Mouse (Mus musculus) neural tube, embryonic 12.5 days (tissue): ENCODE results near the gene Gm49322. TPM values are rescaled to one million over a fixed set of nuclear protein-coding genes. Genes with fewer than 3 reads are reported as not detected.
A peak's percentile ranks its signal among the peaks of the same experiment; 100 is the strongest.

ENCODE experiments used
- ATAC-seq: fragments of 200-750 bp; cut with Nextera tagmentation; 2 replicates; pipeline ENCODE4 v1.8.0; 2017; ENCODE audit warnings: low read depth, mild to moderate bottlenecking, moderate TSS enrichment, moderate library complexity; ENCODE audit not compliant: low FRiP score
- H3K27ac ChIP-seq: fragments of 300-500 bp; sonication (generic); 2 replicates; pipeline ENCODE4 v1.5.1; 2016
- H3K27me3 ChIP-seq: fragments of 300-500 bp; sonication (generic); replicated peaks from 2 replicates; pipeline ENCODE4 v1.6.1; 2016; ENCODE audit warnings: mild to moderate bottlenecking
- H3K36me3 ChIP-seq: fragments of 300-500 bp; sonication (generic); 2 replicates; pipeline ENCODE4 v1.6.1; 2016; ENCODE audit warnings: mild to moderate bottlenecking
- H3K4me1 ChIP-seq: fragments of 300-500 bp; sonication (generic); 2 replicates; pipeline ENCODE4 v1.6.1; 2016
- H3K4me2 ChIP-seq: fragments of 300-500 bp; sonication (generic); replicated peaks from 2 replicates; pipeline ENCODE4 v1.6.1; 2016; ENCODE audit warnings: mild to moderate bottlenecking
- H3K4me3 ChIP-seq: fragments of 300-500 bp; sonication (generic); 2 replicates; pipeline ENCODE4 v1.5.1; 2016
- H3K9ac ChIP-seq: fragments of 300-500 bp; sonication (generic); 2 replicates; pipeline ENCODE4 v1.6.1; 2016; ENCODE audit warnings: mild to moderate bottlenecking
- H3K9me3 ChIP-seq: fragments of 300-500 bp; sonication (generic); 2 replicates; pipeline ENCODE4 v1.6.1; 2016; ENCODE audit warnings: mild to moderate bottlenecking
- WGBS: fragments of 180-500 bp; shearing (Covaris S2); methylation state at CpG from one replicate; pipeline ENCODE4 v1.1.7; 2016; 5-methylcytosine and 5-hydroxymethylcytosine counted together
- polyA plus RNA-seq: library from polyadenylated mRNA; unstranded; fragments of >200 nt; fragmentation: Nextera tagmentation; extraction: Ambion mirVana; gene quantifications from 2 replicates; pipeline ENCODE4 v1.2.1, GENCODE M21; 2016

Gene Gm49322
- polyA plus RNA-seq, 1 experiment from 2014 or later: 6.0 TPM

DNA sequence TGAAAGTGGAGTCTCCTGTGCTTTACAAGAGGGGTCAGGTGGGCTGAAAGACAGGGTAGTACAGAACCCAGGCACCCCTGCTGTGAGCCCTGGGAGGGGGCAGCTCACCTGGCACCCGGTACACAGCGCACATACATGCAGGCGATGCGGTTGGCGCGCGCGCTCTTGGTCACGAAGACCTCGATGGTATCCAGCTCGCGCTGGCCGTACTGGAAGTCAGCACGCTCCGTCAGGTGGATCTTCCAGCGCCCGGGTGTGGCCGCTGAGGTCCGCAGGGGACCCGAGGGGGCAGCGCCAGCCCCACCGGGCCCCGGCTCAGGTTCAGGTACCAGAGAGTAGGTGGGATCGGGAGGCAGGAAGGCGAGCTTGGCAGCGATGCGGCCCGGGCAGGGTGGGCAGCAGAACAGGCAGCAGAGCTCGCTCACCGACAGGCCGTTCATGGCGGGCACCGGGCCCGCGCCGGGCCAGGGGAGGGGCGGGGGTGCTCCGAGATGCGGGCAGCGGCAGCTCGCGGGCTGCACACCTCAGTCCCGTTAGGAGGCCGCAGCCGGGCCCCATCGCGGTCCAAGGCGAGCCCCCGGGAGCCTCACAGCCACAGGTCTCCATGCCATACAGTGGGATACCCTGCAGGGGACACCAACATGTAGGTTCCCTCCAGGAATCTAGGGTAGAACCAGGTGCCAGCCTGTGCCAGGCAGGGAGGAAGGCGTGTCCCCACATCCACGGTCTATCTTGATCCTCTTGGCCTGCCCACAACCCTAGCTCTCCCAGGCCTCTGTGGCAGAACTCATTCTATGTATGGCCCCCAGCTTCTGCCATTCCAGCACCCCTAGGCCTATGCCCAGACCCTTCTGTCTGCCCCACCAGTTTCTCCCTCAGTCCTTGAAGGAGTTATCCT lies 19.2 kb upstream of the Gm49322 start:
- WGBS: 97% methylated on average over 46 of the region's 51 CpGs
- Histone ChIP-seq H3K27me3 (no peaks in the 10 kb centered on the region), H3K9me3 (no peaks in the 10 kb centered on the region), H3K4me1 (peaks cover 30% of the 10 kb centered on the region), H3K4me2 (0 out of 2 replicates have a peak overlapping the region, but pooled peaks have one; percentile 10), H3K9ac (no peak overlapping the region), H3K36me3 (peaks cover 41% of the 10 kb centered on the region), H3K27ac (no peak overlapping the region), H3K4me3 (no peak overlapping the region)
- no peak for ATAC-seq

DNA sequence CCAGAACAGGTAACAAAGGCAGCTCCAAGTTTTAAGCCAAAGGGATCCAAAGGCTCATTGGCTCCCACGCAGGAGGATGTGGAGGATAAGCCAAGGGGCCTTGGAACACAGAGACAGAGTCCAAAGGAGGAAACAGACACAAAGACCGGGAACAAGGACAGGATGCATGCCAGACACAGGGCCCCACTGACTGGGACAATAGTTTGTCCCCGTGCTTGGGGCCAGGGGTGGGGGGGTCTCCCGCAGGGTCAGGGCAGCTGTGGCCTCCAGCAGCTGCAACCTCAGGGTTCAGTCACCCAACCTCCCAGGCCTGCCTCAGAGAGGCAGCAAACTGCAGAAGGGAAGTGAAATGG lies 18.5 kb upstream of the Gm49322 start:
- Histone ChIP-seq H3K9ac (no peak overlapping the region), H3K4me1 (peaks cover 30% of the 10 kb centered on the region), H3K4me3 (no peak overlapping the region), H3K27me3 (no peaks in the 10 kb centered on the region), H3K36me3 (peaks cover 41% of the 10 kb centered on the region), H3K9me3 (no peaks in the 10 kb centered on the region), H3K4me2 (0 out of 2 replicates have a peak overlapping the region, but pooled peaks have one; percentile 10), H3K27ac (no peak overlapping the region)
- WGBS: 29% methylated on average over 4 of the region's 4 CpGs
- no peak for ATAC-seq

DNA sequence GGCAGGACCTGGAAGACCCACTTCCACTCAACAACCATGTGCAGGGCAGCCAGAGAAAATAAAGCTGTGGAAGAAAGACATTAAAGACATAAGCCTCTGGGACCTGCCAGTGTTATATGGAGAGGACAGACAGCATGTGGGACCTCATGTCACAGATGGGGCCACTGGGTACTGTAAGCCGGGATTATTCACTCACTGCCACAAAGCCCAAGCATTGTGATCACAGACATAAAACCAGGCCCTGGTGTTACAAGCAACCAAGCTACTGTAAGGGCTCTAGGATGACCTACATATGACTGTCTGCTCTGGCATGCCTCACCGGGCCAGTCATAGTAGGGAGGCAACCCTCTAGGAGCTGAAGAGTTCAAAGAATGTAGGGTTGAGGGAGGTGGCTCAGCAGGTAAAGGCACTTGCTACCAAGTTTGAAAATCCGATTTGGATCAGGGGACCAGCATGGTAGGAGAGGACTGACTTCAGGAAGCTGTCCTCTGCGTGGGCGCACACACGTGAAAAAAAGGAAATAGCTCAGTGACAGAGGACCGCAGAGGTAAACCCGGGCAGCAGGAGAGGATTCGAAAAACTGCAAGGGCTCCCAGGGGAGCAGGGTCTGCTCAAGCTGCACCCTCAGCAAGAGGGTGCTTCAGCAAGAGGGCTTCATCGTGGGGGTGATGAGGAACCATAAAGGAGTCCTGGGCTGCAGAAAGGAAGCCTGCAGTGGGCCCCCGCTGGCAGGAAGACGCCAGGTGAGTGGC lies 16.5 kb upstream of the Gm49322 start:
- peaks cover 30% of the 10 kb centered on the region for H3K4me1 ChIP-seq
- H3K4me3 ChIP-seq: peak overlapping the region; percentile 95
- no peaks in the 10 kb centered on the region for H3K27me3 ChIP-seq
- 22% methylated on average over 12 of the region's 12 CpGs for WGBS
- ATAC-seq: peak; percentile 4; the same call in 1 of the 2 replicates
- H3K9ac ChIP-seq: peak overlapping the region; percentile 92
- peaks cover 25% of the 10 kb centered on the region for H3K36me3 ChIP-seq
- no peak overlapping the region for H3K27ac ChIP-seq
- peak overlapping the region; percentile 99 for H3K4me2 ChIP-seq
- H3K9me3 ChIP-seq: no peaks in the 10 kb centered on the region

DNA sequence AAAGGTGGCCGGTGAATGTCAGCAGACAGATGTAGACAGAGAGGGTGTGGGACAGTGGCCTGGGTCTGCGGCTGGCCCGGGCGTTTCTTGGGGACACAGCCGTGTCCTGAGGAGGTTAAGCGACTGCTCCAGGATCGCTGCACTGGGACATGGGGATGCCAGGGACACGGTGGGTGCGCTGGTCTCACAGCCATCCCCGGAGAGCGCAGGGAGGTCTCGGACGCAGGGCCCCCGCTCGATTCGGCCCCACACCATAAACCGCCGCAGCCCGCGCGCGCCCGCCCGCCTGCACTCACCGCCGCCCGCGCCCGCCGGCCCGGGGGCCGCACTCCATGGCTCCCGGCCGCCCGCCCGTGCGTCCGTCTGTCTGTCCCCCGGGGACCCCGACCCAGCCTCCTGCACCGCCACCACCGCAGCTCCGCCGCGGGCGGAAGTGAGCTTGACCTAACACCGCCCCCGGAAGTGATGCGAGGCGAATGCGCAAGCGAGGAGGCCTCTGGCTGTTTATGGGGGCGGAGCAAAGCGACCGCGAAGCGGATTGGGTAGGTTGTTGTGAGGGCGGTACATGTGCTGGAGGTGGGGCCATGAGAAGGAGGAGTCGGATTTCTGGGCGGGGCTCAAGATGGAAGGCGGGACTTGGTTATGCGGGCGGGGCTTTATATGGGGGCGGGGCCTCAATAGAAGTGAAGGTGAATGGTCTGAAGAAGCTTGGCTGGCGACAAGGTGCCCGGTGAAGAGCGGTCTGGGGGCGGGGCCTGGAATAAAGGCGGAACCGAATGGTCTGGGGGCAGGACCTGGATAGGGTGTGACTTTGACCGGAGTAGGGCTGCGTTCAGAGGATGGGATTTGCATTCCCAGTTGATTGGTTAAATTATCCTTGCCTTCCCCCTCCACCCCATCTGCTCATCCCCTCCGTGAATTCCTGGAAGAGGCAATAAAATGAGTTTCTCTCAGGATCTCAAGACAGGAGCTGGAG lies 15.7 kb upstream of the Gm49322 start, which contains the start of gene Abhd17a:
TSS of gene Abhd17a (minus strand) at position 463 of the 976 bp plus-strand sequence.
- H3K27me3 ChIP-seq: no peaks in the 10 kb centered on the region
- H3K4me3 ChIP-seq: peak within 1 kb of the TSS; percentile 95
- ATAC-seq: peak; percentile 94
- H3K9ac ChIP-seq: peak within 1 kb of the TSS; percentile 92
- peaks cover 30% of the 10 kb centered on the region for H3K4me1 ChIP-seq
- H3K27ac ChIP-seq: no peak within 1 kb of the TSS
- H3K9me3 ChIP-seq: no peaks in the 10 kb centered on the region
- H3K36me3 ChIP-seq: peaks cover 17% of the 10 kb centered on the region
- WGBS: under 1% methylated on average over 73 of the region's 73 CpGs
- peak within 1 kb of the TSS; percentile 99 for H3K4me2 ChIP-seq

DNA sequence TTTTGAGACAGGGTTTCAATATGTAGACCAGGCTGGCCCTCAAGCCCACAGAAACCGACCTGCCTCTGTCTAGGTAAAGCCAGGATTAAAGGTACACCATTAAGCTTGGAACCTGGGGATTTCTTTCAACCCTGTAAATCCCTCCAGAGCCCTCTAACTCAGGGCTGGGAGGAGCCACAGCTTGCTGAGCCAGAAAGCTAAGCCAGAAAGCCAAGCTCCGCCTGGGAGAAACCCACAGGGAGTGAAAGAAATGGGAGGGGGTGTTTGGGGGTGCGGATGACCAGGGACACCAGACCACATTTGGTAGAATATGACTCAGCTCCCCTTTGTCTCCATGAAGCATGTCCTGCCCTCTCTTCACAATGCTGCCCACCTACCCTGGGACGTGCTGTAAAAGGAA lies 9.5 kb upstream of the Gm49322 start:
- Histone ChIP-seq H3K9ac (no peak overlapping the region), H3K36me3 (no peaks in the 10 kb centered on the region), H3K27me3 (no peaks in the 10 kb centered on the region), H3K27ac (no peak overlapping the region), H3K4me1 (no peaks in the 10 kb centered on the region), H3K9me3 (no peaks in the 10 kb centered on the region), H3K4me2 (no peak overlapping the region), H3K4me3 (no peak overlapping the region)
- ATAC-seq: no peak
- WGBS: 47% methylated on average over 4 of the region's 4 CpGs

DNA sequence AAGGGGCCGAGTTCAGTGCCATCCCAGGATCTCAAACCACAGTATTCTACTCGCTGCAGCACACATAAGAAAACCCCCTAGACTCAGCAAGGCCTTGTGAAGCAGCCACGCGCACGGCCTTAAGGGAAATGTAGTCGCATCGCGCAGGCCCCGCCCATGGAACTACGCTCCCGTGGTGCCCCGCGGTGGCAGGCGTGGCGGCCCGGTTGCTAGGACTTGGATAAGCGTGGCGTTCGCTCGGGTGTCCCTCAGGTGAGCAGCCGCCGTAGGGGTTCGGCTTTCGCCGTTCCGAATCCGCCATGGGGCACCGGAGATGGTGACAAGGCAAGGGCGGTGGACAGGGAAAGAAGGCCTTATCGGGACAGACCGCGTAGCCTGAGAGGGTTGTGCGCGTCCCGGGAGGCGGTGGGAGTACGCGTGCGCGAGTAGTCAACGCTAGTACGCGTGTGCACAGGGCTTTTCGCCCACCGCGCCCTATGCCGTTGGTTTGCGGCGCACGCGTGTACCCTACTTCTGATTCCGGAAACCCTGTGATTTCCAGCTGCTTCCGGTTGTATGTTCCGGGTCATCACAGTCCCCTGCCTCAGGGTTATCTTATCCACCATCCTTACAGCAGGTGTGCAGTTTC lies 3.0 kb upstream of the Gm49322 start, which contains the start of the genes Scamp4 and Adat3:
TSS of gene Scamp4 (plus strand) at position 175 of the 628 bp plus-strand sequence.
TSS of gene Adat3 (plus strand) at position 183 of the 628 bp plus-strand sequence.
- Histone ChIP-seq H3K27me3 (no peaks in the 10 kb centered on the region), H3K9me3 (no peaks in the 10 kb centered on the region), H3K27ac (peak within 1 kb of the TSS; percentile 67), H3K4me1 (peaks cover 16% of the 10 kb centered on the region), H3K36me3 (peaks cover 19% of the 10 kb centered on the region), H3K4me3 (peak within 1 kb of the TSS; percentile 71), H3K4me2 (peak within 1 kb of the TSS; percentile 90), H3K9ac (peak within 1 kb of the TSS; percentile 66)
- under 1% methylated on average over 54 of the region's 54 CpGs for WGBS
- ATAC-seq: peak; percentile 96

DNA sequence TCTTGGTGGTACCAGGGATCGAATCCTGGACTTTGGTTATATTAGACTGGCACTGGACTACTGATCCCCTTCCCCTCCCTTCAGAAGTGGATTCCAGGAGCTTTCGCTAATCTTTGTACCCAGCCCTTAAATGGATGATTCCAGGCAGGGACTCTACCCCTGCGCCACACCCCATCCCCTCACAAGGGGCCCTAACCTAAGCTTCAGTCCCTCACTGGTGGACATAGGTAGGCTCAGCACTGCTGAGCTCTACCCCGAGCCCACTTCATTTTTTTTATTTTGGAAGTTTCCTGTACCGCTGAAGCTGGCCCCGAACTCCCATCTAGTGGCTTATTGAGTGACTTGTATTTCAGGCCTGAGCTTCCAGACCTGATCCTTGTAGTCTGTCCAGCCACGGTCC lies 2.5 kb upstream of the Gm49322 start:
- ATAC-seq: peak; percentile 18; the same call in 1 of the 2 replicates

DNA sequence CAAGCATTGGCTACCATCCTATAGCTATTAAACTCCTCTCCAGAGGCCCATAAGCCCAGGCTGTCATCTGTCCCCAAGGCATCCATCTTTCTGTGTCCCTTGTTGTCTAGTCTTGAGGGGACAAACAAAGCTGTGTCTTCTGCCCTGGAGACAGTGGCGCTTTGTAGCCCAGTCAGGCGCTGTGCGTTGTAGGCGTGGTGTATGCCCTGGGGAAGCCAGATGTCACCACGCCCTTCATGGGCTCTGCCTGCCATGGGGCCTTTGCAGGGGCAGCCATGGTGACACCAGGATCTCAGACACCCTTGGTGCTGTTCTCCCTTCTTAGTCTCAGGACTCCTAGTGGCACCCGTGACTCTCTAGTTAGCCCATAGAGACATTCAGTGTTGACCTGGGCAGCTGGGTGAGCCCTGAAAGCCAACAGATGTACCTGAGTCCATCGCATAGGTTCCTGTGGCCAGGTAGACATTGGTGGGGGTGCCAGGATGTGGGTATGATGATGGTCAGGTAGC lies 1.8 kb upstream of the Gm49322 start:
- peak overlapping the region; percentile 90 for H3K4me2 ChIP-seq
- H3K9me3 ChIP-seq: no peaks in the 10 kb centered on the region
- H3K36me3 ChIP-seq: peaks cover 32% of the 10 kb centered on the region
- peak overlapping the region; percentile 66; the same call in 1 of the 2 replicates for H3K9ac ChIP-seq
- no peaks in the 10 kb centered on the region for H3K27me3 ChIP-seq
- no peak for ATAC-seq
- H3K4me3 ChIP-seq: peak overlapping the region; percentile 71; the same call in 1 of the 2 replicates
- WGBS: 83% methylated on average over 7 of the region's 7 CpGs
- H3K27ac ChIP-seq: no peak overlapping the region
- peaks cover 16% of the 10 kb centered on the region for H3K4me1 ChIP-seq

More for the DNA sequence above, 2.5 kb upstream of the Gm49322 start:
- Histone ChIP-seq H3K4me3 (peak overlapping the region; percentile 71), H3K4me1 (peaks cover 16% of the 10 kb centered on the region), H3K27me3 (no peaks in the 10 kb centered on the region), H3K4me2 (peak overlapping the region; percentile 90), H3K9me3 (no peaks in the 10 kb centered on the region), H3K36me3 (peaks cover 25% of the 10 kb centered on the region), H3K9ac (peak overlapping the region; percentile 66), H3K27ac (peak overlapping the region; percentile 67)
- 39% methylated on average over 7 of the region's 7 CpGs for WGBS

DNA sequence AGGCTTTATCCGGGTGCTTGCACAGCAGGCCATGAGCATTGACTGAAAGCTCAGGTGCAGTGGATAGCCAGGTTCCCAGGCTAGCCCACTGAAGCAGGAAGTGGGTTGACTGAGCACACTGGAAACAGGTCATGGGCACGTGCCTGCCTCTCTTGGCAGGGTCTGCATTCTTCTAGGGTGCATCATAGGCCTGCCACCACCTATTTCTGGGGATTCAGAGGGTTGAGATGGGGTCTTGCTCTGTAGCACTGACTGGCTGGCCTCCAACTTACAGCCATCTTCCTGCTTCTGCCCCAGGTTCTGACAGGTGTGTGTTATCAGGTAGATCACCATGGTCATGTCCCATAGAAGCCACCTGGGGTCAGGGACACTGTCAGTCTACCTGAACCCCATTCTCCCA lies 833 bp upstream of the Gm49322 start:
- peaks cover 41% of the 10 kb centered on the region for H3K36me3 ChIP-seq
- H3K9ac ChIP-seq: no peak overlapping the region
- 89% methylated on average over 2 of the region's 2 CpGs for WGBS
- H3K4me3 ChIP-seq: no peak overlapping the region
- no peak for ATAC-seq
- no peaks in the 10 kb centered on the region for H3K27me3 ChIP-seq
- no peaks in the 10 kb centered on the region for H3K9me3 ChIP-seq
- no peak overlapping the region for H3K4me2 ChIP-seq
- no peak overlapping the region for H3K27ac ChIP-seq
- peaks cover 16% of the 10 kb centered on the region for H3K4me1 ChIP-seq

DNA sequence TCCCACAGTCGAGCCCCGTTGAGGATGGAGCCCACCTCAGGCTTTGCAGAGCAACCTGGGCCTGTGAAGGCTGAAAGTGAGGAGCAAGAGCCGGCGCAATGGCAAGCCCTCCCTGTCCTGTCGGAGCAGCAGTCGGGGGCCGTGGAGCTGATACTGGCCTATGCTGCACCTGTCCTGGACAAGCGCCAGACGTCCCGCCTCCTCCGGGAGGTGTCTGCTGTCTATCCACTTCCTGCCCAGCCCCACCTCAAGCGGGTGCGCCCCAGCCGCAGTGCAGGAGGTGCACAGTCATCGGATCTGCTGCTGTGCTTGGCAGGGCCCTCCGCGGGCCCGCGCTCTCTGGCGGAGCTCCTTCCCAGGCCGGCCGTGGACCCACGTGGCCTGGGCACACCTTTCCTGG lies 485 bp downstream of the Gm49322 start:
- Histone ChIP-seq H3K27ac (no peak overlapping the region), H3K4me1 (peaks cover 16% of the 10 kb centered on the region), H3K4me2 (no peak overlapping the region), H3K4me3 (no peak overlapping the region), H3K27me3 (no peaks in the 10 kb centered on the region), H3K9ac (no peak overlapping the region), H3K9me3 (no peaks in the 10 kb centered on the region), H3K36me3 (peaks cover 44% of the 10 kb centered on the region)
- no peak for ATAC-seq
- 96% methylated on average over 23 of the region's 23 CpGs for WGBS
